Mouse (Mus musculus) liver, adult 2 months (tissue): ENCODE data around the gene Tor2a.

ENCODE experiments used
- CTCF ChIP-seq: fragments of 200-500 bp; IDR thresholded peaks from 2 replicates; pipeline ENCODE4 v1.5.1; 2011; ENCODE audit warnings: low read depth, low read length, control low read depth
- POLR2A ChIP-seq: fragments of 200-500 bp; IDR thresholded peaks from 2 replicates; pipeline ENCODE4 v1.6.1; 2011; ENCODE audit warnings: low read length, control low read depth; ENCODE audit not compliant: insufficient read depth; ENCODE audit errors: extremely low read depth

DNA sequence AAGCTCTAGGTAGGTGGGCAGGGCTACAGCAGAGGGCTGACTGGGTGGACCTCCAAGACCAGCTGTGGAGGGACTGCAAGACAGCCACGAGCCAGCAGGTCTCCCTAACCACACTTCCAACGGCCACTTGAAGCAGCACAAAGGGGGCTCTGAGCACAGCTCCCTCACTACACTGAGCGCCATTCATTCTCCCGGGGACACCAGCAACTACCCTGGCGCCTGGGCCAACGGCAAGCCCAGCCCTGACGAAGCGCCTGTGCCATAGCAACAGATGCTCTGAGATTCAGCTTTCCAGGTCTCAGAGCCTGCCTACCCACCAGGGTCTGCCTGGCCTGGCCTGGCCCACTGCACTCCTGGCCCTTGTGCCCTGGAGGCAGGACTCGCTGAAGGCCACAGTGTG is 38.3 kb upstream of the Tor2a start:
- TF ChIP-seq POLR2A (no peak), CTCF (no peak)
